Mouse (Mus musculus) spleen, adult 12 weeks (tissue): Measurements from ENCODE around the gene Slc13a2.
A peak's percentile ranks its signal among the peaks of the same experiment; 100 is the strongest.

Experiments
- DNase-seq: peaks from one replicate; pipeline ENCODE4 v3.0.0; 2022; ENCODE audit warnings: low spot score

Gene Slc13a2

GRCm38 (mm10) chr11:78392728-78393127 lies 29.3 kb downstream of the Slc13a2 start:
- DNase-seq: no peak

- DNase-seq: no peak
Observed at GRCm38 (mm10) chr11:78386508-78387043, 35.4 kb downstream of the Slc13a2 start, which contains the start of gene Foxn1. TSS of gene Foxn1 (minus strand) at chr11:78386558.

DNA sequence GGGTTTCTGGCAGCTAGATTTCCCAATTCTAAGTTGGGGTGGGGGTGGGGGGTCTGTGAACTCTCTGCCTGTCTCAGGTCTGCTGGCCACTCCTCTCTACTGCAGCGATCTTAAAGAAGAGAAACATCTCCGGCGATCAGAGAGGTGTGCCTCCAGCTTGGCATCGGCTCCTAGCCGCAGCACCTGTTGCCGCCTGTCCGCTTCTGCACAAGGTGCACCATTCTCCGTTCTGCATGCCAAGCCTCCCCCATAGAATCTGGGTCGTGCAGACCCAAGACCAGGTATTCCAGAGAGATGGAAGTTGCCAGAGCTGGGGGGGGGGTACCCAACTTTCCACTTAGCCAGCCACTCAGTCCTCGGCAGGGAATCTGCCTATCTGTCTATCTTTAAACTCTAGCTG lies 36.2 kb downstream of the Slc13a2 start:
- no peak for DNase-seq

DNA sequence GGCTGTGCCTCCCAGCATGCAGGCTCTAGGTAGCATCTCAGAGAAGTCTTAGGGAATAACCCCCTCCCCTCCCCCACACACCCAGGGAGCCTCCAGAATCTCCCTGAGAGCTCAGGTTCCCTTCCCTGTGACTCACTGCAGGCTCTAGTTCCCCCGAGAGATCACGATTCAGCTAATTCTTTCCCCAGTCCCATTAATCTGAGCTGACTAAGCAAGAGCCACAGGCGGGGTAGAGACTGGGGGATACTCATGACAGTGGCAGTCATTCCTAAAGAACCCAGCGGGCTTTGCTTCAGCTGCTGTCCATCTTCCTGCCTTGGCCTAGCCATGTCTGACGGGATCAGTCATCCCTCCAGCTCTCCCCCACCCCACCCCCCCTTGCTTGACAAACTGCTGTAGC lies 39.3 kb downstream of the Slc13a2 start:
- no peak for DNase-seq

DNA sequence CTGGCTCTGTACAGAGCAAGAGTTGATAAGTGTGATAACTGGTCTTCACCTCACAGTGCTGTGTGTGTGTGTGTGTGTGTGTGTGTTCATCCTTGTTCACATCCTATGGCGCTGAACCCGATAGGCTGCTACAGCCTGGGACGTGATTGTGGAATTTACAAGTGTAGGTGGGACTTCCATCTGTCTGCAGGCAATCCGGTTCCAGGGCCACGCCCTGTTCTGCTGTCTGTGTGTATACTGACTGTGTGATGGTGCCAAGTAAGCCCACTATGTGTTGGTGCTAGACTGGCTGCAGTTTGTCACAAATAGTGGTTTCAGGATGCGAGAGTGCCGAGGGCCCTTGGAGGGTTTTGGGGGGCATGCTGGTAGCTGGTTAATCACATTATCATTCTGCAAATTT lies 39.7 kb downstream of the Slc13a2 start:
- DNase-seq: no peak

- no peak for DNase-seq
Observed at GRCm38 (mm10) chr11:78380996-78381395, 41.0 kb downstream of the Slc13a2 start.

GRCm38 (mm10) chr11:78380351-78380750 lies 41.7 kb downstream of the Slc13a2 start:
- DNase-seq: no peak

DNA sequence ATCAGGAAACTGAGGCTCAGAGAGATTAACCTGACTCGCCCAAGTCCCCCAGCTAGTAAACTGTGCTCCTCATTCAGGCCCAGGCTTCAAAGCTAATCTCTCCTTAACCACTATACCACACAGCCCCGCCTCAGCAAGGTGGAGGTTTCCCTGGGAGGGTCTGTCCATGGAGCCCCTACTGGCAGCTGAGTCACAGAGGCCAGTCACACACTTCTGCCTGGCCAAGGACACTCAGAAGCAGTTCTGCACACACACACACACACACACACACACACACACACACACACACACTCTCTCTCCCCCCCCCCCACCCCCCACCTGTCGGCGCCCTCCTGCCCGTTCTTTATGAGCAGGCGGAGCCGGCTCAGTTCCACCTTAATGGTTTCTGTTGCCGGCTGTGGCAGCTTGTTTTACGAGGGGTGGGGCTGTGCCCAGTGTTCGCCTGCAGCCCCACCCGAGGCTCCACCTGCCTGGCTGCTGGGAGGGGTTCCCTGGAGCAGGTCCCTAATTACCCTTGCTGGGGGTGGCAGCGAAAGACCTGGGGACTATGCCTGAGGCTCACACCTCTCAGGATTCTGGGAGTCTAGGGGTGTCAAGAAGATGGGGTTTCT lies 44.4 kb downstream of the Slc13a2 start:
- no peak for DNase-seq

GRCm38 (mm10) chr11:78374147-78374546 lies 47.9 kb downstream of the Slc13a2 start:
- DNase-seq: no peak

DNA sequence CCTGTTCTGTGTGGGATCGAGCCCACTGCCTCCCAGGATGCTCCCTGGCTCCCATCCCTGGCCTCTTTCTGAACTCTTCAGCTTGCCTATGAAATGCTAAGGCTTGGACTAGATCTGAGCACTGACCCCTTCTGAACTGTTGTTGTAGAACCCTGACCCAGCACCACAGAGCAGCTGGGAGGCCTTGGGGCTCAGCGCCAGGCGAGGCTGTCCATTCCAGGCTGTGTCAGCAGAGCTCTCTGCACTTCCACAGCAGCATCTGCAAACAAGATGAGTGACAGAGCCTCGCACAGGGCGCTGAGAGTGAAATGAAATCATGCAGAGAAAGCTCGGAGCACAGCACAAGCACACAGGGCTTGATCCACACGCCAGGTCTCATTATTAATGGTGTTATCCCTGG lies 49.4 kb downstream of the Slc13a2 start:
- no peak for DNase-seq

- DNase-seq: no peak
Observed at GRCm38 (mm10) chr11:78372166-78372565, 49.9 kb downstream of the Slc13a2 start.

GRCm38 (mm10) chr11:78371711-78372110 lies 50.3 kb downstream of the Slc13a2 start:
- DNase-seq: no peak

DNA sequence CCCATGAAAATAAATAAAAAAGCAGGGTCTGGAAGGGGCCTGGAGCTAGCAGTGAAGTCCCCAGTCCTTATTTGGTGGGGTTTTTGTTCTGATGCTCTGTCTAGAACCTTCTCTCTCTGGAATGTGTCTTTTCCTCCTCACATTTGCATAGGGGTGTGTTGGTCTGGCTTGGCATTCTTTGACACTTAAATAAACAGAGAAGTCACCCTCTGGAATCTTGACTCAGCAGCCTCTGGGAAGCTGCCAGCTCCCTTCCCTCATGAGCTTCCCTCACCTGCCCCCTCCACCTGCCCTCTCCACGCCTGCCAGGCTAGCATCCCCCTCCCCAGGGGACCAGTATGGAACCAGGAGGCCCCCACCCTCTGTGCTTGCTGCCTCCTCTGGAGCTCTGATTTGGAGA lies 51.6 kb downstream of the Slc13a2 start:
- DNase-seq: no peak

DNA sequence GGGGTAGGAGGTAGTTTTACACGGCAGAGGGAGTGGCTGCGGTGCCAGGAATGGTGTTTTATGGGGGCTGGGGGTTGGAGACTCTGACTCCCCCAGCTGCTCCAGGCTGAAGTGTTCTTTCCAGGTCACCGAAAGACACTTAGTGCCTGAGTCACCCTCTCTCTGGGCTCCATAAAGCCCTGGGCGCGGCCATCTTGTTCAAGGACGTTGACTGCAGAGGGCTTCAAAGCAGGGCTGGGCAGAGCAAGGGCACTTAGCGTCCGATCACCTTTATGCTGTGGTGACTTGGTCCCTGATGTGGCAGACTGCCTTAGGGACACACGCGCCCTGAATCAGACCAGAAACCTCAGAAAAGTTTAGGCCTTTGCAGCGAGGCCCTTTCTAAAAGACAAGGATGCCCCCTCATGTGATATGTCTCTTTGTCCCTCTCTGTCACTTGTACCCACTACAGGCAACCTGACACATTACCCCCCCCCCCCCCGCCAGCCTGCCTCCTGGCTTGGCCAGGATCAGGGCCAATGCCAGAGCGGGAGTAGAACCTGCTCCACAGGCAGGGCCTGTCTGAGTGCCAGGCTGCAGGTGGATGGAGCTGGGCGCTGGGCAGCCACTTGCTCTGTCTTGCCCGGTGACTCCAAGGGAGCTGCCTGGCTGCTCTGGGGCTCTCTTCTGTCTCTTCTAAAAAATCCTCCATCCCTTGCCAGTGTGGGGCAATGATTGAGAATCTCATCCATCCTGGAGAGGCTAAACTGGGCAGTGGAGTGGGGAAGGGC lies 54.4 kb downstream of the Slc13a2 start:
- no peak for DNase-seq

DNA sequence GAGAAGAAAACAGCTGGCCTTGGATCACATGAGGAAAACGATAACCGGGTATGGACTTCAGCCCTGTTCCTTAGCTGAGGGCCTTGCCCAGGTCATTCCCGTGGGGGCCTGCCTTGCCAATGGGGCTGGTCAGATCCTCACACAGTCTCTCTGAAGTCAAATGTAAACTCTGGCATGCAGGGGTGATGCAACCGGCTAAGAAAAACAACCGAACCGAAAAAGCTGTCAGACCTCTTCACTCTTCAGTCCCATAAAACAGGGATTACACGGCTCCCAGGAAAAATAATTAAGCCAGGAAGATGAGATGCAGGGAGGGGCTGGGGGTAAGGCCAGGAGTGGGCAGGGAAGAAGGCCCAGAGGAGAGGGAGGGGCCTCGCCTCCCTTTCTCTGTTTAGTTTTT lies 57.9 kb downstream of the Slc13a2 start:
- no peak for DNase-seq

GRCm38 (mm10) chr11:78363309-78364007 lies 58.6 kb downstream of the Slc13a2 start:
- DNase-seq: no peak

DNA sequence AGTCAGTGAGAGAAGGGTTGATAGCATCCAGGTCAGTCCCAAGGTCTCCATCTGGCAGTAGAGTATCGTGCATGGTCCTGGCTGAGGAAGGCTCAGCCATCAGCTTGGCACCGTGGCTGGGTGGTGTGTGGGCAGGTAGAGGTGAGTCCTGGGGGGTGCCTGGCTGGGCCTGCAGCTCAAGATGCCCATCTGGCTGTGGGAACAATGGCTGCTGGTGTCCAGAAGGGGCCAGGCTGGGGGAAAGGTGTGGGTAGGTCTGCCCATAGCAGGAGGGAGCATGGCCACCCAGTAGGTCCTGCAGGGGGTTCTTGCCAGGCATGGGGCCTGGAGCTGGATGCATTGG lies 61.3 kb downstream of the Slc13a2 start:
- DNase-seq: no peak

DNA sequence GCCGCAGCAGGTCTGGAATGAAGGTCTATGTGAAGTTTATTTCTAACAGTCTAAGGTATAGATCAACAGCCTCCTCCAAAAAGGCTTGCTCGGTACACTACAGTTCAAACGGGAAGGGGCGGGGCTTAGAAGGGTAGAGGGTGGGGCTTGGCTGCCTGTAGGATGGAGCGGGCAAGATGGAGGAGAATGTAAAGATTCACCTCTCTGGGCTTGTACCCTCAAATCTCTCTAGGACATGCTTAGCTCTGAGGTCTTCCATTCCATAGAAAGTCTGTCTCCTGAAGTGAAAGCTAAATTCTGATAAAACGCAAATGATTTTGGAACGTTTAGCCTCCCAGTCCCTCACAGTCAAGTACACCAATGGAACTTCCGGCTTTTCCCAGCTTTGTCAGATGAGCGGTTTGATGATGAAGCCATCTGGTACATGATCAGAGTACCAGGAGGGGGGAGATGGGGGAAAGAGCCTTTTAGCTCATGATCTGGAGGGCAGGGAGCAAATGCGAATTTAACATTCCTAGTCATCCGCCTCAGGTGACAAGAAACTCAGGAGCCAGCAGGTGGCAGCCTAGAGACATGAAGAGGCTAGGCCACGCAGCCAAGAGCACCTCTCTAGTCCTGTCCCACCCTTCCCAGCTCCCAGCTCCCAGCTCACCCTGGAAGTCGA lies 61.8 kb downstream of the Slc13a2 start:
- peak; percentile 60 for DNase-seq

- peak; percentile 22 for DNase-seq
Observed at GRCm38 (mm10) chr11:78358330-78359007, 63.5 kb downstream of the Slc13a2 start.

- peak; percentile 55 for DNase-seq
Observed at GRCm38 (mm10) chr11:78355471-78356238, 66.4 kb downstream of the Slc13a2 start.

DNA sequence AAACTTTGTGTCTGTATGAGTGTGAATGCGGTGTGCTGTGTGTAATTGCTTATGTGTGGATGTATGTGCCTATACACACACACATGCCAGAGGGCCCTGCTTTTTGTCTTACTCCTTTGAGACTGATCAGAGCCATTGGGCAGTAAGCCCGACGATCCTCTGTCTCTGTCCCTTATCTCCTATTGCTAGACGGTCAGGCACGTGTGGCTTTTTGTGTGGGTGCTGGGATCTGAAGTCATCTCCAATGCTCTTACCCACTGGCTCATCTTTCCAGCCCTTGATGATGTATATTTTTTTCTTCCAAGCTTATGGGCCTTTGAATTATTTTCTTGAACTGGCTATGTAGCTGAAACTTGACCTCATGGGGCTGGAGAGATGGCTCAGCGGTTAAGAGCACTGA lies 67.1 kb downstream of the Slc13a2 start:
- DNase-seq: no peak
